Mouse (Mus musculus): ENCODE results near the gene Trem2.

GRCm38 (mm10) chr17:48343065-48343464 lies 3.1 kb upstream of the Trem2 start:
- TF ChIP-seq POLR2A (IDR thresholded peaks at IDR 0.05; ENCODE audit: extremely low read depth, insufficient read depth, low read length) (no peak), CTCF (IDR thresholded peaks at IDR 0.05; ENCODE audit: extremely low read depth, insufficient read depth, low read length) (no peak)

Measured in cortical plate, adult 2 months (tissue).